Mouse (Mus musculus) lung, postnatal 0 days (tissue): ENCODE data around the gene M1ap.
A peak's percentile ranks its signal among the peaks of the same experiment; 100 is the strongest.

Experiments
- CTCF ChIP-seq: IDR thresholded peaks from 2 replicates; pipeline ENCODE4 v1.5.1; 2016; ENCODE audit warnings: antibody characterized with exemption, mild to moderate bottlenecking
- EP300 ChIP-seq: IDR thresholded peaks from 2 replicates; pipeline ENCODE4 v1.6.1; 2016; ENCODE audit warnings: antibody characterized with exemption, mild to moderate bottlenecking, control low read depth

DNA sequence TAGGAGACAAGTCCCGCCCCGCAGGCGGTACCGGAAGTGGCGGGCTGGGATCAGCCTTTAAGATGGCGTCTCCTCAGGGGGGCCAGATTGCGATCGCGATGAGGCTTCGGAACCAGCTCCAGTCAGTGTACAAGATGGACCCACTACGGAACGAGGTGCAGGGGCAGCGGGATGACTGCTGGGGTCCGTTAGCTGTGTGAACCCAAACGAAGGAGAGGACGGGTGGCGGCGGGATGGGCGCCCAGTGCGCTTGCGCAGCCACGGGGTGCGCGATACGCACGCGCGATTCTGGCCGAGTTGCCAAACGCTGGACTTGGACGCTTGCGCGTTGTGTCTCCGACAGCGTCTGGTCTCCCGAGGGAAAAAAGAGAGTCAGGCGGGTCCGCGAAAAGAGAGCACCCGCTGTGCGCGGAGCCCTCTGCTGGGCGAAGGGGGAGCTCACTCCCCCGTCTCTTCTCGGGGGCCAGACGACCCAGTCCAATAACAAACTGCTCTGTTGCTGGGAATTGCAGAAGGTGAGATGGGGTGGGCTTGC, 131.7 kb downstream of the M1ap start:
- TF ChIP-seq CTCF (peak; percentile 79), EP300 (no peak)
